Mouse (Mus musculus) induced T-regulatory cell, adult 2 months (primary cell): Measurements from ENCODE around the gene Ccdc60.
A peak's percentile ranks its signal among the peaks of the same experiment; 100 is the strongest.
"Not testable (repeated sequence)": the region's sequence is repeated elsewhere in the genome, so short reads cannot be mapped to it uniquely, and the experiment has no call there.

Source experiments
- DNase-seq: peaks from one replicate; pipeline ENCODE4 v3.0.0-alpha.2; 2012; ENCODE audit warnings: low read depth

Ccdc60 gene

DNA sequence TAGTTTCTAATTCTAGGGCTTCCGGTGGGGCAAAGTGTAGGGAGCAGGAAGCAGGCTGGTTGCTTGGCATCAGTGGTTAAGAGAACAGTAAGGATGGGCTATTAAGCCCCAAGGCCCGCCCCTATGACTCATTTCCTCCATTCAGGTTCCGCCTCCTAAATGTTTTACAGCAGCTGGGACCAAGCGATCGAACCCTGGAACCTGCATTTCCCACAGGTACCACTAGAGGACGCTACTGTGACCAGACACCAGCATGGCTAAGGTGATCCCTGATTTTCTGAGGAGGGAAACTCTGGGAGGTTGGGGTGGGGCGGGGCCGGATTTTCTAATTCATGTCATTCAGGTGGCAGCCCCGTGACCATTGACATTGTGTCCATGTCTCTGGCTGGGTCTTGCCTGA is 96.1 kb downstream of the Ccdc60 start:
- peak; percentile 12 for DNase-seq

DNA sequence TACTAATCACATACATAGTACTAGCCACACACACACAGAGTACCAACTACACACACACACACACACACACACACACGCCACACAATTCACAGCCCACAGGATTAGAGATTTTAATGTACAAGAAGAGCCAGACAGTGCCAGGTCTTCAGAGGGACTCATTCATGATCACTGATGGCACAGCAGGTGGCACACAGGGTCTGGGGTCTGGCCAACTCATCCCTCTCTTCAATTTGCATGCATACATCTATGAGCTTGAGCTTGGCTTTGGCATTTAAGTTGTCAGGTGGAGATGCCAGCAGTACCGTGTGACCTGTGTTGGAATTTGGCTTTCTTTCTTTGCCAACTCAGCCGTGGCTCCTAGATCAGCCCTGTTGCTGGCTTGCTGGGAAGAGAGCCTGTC is 97.2 kb downstream of the Ccdc60 start:
- no peak for DNase-seq

DNA sequence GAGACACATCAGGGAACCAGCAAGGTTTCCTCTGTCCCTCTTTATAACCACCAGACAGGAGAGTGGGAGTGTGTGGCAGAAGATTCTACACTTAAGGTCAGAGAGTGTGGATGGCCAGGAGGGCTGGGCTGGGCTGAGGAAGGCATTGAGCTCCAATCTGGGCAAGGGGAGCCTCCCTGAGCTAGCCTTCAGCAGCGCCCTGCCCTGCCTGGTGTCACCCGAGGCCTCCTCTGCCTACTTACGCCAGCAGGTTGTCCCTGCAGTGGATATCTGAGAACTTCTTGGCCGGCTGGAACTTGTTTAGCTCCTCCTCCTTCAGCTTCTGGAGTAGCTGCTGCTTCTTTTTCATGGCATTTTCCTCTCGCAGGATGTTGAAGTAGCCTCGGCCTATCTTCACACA is 99.0 kb downstream of the Ccdc60 start:
- no peak for DNase-seq

DNA sequence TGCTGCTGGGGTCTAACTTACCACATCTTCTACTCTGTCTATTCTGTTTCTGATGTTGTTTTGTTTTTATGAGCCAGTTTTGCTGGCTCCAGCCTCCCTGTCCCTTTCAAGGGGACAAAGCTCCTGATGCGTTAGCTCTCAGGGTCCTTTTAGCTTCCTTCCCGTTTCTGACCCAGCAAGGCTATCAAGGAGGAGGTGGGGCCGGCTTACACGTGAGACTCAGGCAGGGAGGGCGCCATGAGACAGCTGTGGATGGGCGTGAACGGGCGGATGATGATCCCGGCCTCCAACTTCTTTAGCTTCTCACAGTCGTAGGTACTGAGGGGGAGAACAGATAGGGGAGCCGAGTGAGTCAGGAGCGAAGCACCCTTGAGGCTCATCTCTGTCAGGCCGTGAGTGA is 108.2 kb downstream of the Ccdc60 start:
- DNase-seq: no peak

DNA sequence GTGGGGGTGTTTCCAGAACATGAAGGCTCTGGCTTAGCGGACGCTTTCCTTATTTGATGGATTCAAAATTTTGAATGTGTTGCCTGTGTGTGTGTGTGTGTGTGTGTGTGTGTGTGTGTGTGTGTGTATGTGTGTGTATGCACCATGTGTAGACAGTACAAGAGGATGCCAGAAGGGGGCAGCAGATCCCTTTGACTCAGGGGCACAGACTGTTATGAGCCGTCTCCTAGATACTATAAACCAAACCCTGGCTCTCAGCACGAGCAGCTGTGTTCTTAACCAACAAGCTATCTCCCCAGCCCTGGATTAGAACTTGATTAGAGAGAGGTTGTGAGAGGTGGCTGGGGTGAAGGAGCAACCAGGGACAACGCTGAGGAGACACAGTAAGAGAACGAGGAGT is 117.1 kb downstream of the Ccdc60 start:
- no peak for DNase-seq

DNA sequence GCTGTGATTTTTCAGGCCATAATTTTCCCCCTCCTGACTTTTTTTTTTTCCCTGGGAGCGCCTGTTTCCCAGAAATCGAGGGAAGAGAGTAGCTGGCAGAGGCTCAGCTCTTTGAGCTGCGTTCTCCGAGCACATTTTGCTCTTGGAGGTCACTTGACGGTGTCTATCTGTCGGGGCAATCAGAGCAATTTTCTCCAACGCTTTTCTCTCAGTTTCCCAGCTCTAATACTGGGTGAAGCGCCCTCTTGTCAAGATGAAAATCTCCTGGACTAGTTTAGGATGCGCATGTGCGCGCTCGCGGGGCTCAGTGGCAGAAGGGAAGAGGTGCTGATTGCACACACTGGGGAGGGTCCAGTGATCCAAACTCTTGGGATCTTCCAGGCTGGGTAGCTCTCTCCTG is 121.8 kb downstream of the Ccdc60 start:
- DNase-seq: no peak

DNA sequence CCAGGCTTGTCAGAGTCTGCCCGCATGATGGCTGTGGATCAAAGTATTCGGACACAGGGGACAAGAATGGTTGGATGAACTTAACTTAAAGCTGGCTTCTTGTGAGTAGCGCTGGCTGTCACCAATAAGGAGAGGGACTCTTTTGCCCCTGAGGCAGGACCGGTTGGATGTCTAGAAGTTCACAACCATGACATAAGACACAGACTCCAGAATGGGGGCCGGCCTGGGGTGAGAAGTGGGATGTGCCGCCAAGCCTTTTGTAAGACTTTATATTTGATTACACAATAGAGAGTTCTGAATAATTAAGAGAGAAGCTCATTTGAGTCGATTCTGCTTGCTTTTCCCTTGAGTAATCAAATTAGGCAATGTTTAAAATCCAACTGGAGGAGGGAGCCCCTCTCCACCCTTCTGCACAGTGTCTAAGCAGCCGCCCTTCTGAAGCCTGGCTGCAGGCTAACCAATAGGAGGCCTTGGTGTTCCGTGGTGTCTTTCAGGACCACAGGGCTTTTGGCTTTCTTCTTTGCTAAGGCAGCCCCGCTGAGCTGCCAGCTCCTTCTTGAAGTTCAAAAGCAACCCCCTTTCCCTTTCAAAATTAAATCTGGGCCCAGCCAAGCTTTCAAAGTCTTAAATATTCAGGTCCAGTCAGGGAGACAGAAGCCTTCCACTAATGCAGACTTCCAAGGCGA is 123.4 kb downstream of the Ccdc60 start:
- DNase-seq: no peak

DNA sequence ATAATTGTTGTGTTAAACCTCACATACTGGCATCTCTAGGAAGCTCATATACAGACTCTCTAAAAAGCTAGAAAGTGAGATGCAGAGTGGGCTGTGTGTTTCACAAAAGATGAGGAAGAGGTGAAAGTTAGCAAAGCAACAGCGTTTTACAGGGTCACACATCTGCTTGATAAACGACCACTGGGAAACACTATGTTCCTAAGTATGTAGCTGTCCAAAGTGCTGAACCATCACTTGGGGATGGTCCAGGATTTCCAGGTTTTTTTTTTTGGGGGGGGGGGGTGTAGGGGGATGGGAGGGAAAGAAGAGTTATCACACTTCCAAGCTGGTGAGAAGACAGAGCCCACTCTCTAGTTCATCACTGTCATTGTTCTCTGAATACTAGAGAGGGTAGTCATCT is 134.0 kb downstream of the Ccdc60 start:
- no peak for DNase-seq

DNA sequence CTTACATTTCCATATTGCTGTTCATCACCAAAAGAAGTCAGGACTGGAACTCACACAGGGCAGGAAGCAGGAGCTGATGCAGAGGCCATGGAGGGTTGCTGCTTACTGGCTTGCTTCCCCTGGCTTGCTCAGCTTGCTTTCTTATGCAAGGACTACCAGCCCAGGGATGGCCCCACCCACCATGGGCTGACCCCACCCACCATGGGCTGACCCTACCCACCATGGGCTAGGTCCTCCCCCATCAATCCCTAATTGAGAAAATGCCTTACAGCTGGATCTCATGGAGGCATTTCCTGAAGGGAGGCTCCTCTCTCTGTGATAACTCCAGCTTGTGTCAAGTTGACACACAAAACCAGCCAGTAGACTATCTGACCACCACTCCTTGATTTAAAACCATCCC is 142.3 kb downstream of the Ccdc60 start:
- not testable (repeated sequence) for DNase-seq

DNA sequence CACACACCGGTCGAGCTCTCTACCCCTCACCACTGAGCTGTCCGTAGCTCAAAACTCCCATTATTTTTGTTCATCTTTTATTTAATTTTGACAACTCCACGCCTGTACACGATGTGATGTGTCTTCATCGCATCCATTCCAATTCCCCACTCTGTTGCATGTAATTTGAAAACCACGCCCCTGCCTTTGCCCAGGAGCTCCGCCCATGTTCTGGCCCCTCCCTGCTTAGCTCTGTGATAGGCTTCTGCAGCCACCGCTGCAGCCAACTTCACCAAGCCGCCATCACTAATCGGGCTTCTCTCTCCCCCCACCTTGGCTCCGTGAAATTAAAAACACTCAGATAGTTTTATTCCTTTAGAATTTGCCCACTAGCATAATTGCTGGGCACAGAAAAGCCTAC is 144.1 kb downstream of the Ccdc60 start:
- no peak for DNase-seq

DNA sequence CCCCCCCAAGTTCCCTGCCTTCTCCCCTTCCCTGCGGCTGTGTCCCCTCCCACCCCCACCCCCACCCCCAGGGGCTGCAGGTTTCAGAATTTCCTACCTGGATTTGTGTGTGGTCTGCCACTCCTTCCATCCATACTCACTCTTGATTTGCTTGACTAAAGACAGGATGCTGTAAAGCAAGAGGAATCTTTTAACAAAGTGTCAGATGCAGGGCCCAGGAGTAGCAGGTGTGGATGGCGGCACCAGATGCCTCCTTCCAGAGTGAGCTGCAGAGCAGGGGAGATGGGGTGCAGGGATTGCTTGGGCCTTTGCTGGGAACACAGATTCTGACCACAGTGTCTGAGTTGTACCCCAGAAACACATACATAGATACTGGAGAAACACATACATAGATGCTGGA is 148.1 kb downstream of the Ccdc60 start:
- no peak for DNase-seq

DNA sequence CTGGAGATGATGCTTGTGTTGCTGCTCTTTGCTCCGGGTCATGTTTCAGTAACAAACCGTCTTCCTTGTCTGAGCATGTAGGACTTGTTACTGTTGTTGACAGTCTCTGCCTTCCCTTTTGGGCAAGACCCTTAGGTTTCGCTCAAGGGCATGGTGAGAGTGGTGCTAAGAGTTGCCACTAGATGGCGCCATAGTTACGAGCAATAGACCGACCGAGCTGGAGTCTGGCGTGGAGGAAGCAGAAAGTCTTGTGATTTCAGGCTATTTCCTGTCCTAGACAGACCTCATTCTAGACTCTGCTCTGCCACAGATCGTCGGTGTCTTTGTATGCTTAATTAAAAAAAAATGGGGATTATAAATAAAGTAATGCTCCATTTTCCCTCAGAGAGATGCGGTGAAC is 165.4 kb downstream of the Ccdc60 start:
- DNase-seq: peak; percentile 77

DNA sequence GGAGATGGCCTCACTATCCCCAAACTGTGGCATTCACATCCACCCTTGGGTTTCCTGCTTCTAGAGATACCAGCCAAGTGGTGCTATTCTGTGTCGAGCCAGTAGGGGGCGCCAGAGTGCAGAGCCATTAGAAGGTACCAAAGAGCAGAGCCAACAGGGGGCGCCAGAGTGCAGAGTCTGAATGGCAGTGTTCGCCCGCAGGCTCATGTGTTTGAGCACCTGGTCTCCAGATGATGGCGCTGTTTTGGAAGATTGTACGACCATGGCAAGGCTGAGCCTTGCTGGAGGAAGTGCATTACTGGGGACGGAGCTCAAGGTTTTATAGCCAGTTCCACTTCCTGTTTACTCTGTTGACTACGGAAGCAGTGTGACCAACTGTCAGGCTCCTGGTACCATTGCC is 172.2 kb downstream of the Ccdc60 start:
- DNase-seq: peak; percentile 72

DNA sequence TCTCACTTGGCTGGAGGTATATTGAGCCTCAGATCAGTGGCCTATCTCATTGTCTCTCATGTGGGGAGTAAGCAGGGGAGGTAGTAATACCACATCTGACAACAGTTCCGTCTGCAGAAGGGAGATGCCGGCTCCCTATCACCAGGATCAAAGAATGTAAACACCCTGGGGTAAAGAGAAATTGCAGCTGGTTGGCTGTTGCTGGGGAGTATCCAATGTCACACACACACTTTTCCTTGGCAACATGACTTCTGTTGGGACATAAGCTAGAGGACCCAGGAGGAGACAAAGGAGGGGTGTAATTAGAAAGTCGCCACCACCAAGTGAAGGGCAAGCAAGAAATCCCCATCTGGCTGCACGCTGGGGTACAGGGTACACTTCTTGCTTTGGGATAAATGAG is 172.7 kb downstream of the Ccdc60 start:
- DNase-seq: no peak

DNA sequence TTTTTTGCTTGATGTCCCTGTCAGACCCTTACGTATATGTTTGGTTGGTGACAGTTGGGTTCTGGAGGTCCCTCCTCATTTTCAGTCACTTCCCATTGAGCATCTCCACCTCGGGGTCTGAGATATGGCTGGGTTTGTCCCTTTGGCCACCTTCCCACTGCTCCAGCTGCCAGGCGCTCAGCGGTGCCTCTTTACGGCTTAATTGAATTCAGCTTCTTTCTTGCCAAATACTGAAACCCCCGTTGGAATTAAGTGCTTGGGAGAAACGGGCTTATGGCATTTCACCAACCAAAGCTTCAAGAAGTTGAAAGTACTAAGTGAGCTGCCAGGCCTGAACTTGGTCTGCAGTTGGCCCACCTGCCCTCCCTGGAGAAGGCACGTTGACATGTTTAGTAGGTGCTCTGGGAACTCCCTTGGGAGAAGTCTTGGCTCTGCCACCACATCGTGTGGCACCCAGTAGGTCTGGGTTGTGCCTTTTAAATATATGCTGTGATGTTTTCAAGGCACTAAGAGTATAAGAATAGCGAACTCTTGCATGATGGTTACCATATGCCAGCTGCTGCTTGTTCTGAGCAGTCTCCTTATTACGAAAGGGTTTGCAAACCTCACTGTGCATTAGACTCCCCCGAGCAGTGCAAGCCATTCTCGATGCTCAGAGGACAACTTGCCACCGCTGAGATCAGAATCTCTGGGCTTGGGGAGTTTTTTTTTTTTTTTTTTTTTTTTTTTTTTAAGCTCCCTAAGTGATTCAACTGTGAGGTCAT is 173.5 kb downstream of the Ccdc60 start:
- DNase-seq: no peak

DNA sequence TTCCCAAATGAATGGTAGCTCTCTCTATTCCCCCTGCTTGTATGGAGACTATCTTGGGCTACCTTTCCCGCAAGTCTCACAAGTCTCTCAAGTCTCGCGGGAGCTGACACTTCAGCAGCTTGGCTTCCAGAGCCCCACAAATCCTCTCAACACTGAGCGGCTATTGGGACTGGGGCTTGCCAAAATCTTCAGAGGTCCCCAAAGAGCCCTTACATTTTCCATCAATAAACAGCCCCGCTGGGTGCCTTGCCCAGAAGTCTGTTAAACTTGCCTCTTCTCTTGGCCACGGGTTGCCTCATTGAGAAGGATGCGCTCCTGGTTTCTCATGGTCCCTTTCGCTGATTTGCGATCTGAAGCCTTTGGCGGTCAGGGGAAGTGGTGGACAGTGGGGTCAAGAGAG is 180.1 kb downstream of the Ccdc60 start:
- no peak for DNase-seq

DNA sequence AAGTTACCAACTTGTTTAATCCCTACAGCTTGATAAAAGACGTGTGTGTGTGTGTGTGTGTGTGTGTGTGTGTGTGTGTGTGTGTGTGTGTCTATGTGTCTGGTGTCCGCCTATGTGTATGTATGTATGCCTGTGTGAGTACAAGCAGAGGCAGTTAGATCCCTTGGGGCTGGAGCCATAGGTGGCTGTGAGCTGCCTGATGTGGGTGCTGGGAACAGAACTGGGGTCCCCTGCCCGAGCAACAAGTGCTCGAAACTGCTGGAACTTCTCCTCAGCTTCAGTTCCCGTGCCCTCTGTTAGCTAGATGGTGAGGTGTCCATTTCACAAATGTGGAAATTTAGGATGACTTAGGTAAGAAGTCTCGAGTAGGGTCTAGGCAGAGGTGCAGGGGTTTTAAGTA is 204.6 kb downstream of the Ccdc60 start:
- no peak for DNase-seq

DNA sequence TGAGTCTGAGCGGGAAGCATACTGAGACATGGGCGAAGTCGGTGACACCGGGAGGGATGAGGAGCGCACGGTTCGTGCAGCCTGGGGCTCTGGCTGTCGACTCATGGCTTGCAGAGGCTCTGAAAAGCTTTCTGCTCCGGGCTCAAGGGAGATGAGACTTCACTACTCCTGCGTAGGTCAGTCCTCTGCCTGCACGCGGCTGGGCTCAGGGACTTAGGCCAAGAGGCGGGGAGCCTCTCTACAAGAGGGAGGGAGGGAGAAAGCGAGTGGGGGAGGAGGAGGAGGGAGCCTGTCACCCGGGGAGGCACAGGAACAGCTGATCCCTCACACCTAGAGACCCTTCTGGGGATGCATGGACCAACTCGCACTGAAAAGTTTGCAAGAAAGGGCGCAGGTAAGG is 205.7 kb downstream of the Ccdc60 start, which contains the start of gene Tmem233:
TSS of gene Tmem233 (minus strand) at position 164 of the 400 bp plus-strand sequence.
- DNase-seq: no peak

DNA sequence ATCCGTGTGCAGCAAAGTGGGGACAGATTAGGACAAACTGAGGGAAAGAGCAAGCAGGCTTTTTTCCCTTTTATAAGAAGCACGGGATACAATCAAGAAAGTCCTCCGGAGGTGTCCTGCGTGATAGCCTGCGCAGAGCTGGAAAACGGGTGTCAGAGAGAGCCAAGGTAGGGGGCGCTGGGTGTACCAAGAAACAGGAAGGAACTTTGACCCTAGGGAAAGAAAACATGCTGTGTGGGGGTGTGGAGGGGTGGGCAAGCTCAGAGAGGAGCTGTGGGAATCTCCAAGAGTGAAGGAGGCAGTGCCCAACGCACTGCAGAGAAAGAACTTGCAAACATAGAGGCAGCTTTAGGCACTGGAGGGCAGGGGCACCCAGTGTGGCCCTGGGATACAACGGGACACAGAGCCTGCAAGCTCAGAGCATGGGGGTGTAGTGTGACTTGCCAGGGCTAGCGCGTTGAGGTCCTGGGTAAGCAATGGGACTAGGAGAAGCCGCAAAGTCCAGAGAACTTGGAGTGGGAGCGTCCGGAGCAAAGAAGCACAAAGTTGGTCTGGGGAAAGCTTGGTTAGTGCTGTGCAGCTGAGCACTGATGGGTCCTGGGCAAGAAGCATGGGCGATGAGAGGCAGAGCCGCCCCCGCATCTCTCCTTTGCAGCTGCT is 206.4 kb downstream of the Ccdc60 start:
- DNase-seq: no peak

DNA sequence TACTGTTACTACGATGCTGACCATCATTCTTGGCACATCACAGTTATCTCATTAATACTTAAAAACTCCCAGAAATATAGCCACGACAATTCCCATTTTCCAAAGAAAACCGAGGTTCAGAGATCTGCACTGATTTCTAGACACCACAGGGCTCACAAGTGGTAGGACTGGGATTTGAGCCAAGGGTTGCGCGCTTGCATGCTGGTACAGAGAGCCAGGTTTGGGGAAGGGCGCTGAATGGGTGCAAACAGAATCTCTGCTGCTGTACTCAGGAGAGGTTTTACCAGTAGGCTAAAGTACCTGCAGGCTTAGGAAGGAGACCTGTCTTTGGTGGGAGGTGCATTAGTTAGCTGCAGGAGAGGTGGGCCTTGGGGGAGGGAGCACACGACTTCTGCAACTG is 207.2 kb downstream of the Ccdc60 start:
- DNase-seq: no peak

DNA sequence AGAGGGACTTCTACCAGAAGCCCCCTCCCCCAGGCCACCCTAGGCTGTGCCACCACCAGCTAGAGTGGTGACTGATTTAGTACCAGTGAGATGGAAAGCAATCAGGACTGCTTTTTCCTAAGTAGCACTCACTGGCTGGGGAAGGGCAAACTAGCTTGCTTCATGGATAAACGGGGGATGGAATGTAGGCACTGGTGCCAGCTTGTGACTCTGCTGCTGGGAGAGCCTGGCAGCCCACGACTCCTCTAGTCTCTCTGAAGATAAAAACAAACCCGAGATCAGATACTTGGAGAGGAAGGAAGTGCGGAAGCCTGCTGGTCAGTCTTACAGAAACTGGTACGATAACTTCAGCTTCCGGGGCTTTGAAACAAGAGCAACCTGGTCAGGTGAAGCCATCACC is 208.0 kb downstream of the Ccdc60 start:
- no peak for DNase-seq
